Mouse (Mus musculus) intestine, embryonic 16.5 days (tissue): ENCODE data around the gene Ppil3. TPM values are rescaled to one million over a fixed set of nuclear protein-coding genes. Genes with fewer than 3 reads are reported as not detected.

ENCODE experiments used
- ATAC-seq: fragments of 200-750 bp; cut with Nextera tagmentation; 2 replicates; pipeline ENCODE4 v1.8.0; 2017; ENCODE audit warnings: moderate TSS enrichment, moderate library complexity
- H3K27ac ChIP-seq: fragments of 300-500 bp; sonication (generic); 2 replicates; pipeline ENCODE4 v1.5.1; 2014; ENCODE audit warnings: mild to moderate bottlenecking, low read length
- H3K27me3 ChIP-seq: fragments of 300-500 bp; sonication (generic); replicated peaks from 2 replicates; pipeline ENCODE4 v1.6.1; 2014; ENCODE audit warnings: low read length, control low read depth, mixed read lengths; ENCODE audit not compliant: control insufficient read depth, insufficient read depth
- H3K36me3 ChIP-seq: fragments of 300-500 bp; sonication (generic); 2 replicates; pipeline ENCODE4 v1.6.1; 2014; ENCODE audit warnings: low read length, control low read depth; ENCODE audit not compliant: control insufficient read depth, insufficient read depth
- H3K4me1 ChIP-seq: fragments of 300-500 bp; sonication (generic); 2 replicates; pipeline ENCODE4 v1.6.1; 2014; ENCODE audit warnings: low read length, control low read depth, mixed read lengths; ENCODE audit not compliant: control insufficient read depth, insufficient read depth
- H3K4me2 ChIP-seq: fragments of 300-500 bp; sonication (generic); 2 replicates; pipeline ENCODE4 v1.6.1; 2014; ENCODE audit warnings: low read depth, low read length, control low read depth
- H3K4me3 ChIP-seq: fragments of 300-500 bp; sonication (generic); 2 replicates; pipeline ENCODE4 v1.5.1; 2014; ENCODE audit warnings: mild to moderate bottlenecking, low read length
- H3K9ac ChIP-seq: fragments of 300-500 bp; sonication (generic); 2 replicates; pipeline ENCODE4 v1.6.1; 2014; ENCODE audit warnings: low read depth, low read length
- H3K9me3 ChIP-seq: fragments of 300-500 bp; sonication (generic); 2 replicates; pipeline ENCODE4 v1.6.1; 2016; ENCODE audit warnings: low read length, control low read depth; ENCODE audit not compliant: control insufficient read depth
- WGBS: fragments of 180-500 bp; shearing (Covaris S2); extraction: QIAGEN DNeasy Blood & Tissue Kit; methylation state at CpG from one replicate; pipeline ENCODE4 v1.1.7; 2014; 5-methylcytosine and 5-hydroxymethylcytosine counted together
- polyA plus RNA-seq: library from polyadenylated mRNA; unstranded; fragments of >200 nt; fragmentation: Nextera tagmentation; extraction: Ambion mirVana; gene quantifications from 2 replicates; pipeline ENCODE4 v1.2.1, GENCODE M21; 2015

Gene Ppil3
- polyA plus RNA-seq, 1 experiment from 2014 or later: 53.6 TPM

DNA sequence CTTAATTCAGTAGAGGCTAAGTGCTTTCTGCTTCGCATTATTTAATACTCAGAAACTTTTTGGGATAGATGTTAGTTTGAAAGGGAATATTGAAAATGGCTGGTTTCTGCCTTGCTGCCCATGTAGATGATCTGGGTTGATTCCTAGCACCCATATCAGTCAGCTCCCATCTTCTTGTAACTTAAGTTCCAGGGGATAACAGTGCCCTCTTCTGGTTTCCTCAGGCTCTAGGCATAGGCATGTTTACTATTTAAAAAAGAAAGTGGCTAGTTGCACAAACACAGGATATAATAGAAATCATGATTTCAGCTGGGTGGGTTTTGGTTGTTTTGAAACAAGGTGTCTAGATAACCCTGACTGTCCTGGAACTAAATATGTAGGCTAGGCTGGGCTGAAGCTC, 49.1 kb downstream of the Ppil3 start:
- H3K9ac ChIP-seq: no peak overlapping the region
- peaks cover 4% of the 10 kb centered on the region; the same call in 1 of the 2 replicates for H3K4me1 ChIP-seq
- 100% methylated on average over 1 of the region's 1 CpGs for WGBS
- H3K27me3 ChIP-seq: no peaks in the 10 kb centered on the region
- no peak overlapping the region for H3K27ac ChIP-seq
- H3K9me3 ChIP-seq: no peaks in the 10 kb centered on the region
- H3K4me2 ChIP-seq: no peak overlapping the region
- no peak overlapping the region for H3K4me3 ChIP-seq
- ATAC-seq: no peak
- peaks cover 16% of the 10 kb centered on the region; the same call in 1 of the 2 replicates for H3K36me3 ChIP-seq

- Histone ChIP-seq H3K27ac (no peak overlapping the region), H3K9ac (no peak overlapping the region), H3K9me3 (no peaks in the 10 kb centered on the region), H3K4me2 (no peak overlapping the region), H3K4me3 (no peak overlapping the region), H3K4me1 (peaks cover 5% of the 10 kb centered on the region; the same call in 1 of the 2 replicates), H3K27me3 (no peaks in the 10 kb centered on the region), H3K36me3 (peaks cover 14% of the 10 kb centered on the region; the same call in 1 of the 2 replicates)
- ATAC-seq: no peak
- WGBS: 93% methylated on average over 3 of the region's 3 CpGs
These were observed 49.9 kb downstream of the Ppil3 start for GRCm38 (mm10) chr1:58395341-58395740.

DNA sequence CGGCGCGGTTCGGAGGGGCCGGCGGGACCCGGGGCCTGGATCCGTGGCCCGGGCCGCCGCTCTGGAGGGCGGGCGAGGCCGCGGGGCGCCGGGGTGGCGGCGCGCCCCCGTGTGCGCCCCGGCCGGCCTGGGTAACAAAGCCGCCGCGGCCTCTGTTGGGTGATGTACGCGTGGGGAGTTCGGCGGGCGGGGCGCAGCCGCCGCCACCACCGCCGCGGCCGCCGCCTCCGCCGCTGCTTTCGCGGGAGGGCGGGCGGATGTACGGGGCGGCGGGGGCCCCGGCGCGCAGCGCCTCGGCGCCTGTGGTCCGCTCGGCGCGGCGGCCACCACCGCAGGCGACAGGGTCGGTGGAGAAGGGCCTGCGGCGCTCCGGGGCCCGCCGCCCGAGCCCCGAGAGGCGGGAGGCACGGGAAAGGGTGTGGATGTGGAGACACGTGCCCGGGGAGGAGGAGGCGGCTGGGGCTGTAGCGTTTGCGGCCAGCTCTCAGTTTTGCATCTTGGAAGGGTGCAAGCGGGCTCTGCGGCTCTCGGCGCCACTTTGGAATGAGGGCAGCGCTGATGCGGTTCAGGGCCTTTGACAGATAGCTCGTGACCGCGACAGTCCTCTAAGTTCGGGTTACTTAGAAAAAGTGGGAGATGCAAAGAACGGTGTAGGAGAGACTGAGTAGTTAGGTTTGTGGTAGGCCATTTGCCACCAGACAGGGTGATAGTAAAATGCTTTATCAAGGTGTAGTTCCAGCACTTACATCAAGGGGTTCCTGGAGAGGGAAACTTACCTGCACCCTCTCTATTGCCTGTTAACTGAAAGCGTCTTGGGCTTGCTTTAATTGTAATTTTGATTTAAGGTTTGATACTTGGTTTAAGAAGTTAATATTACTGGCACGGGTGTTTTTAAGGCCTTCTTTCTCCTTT, 51.7 kb downstream of the Ppil3 start:
- Histone ChIP-seq H3K27ac (peak overlapping the region; percentile 99), H3K9ac (peak overlapping the region; percentile 98), H3K27me3 (no peaks in the 10 kb centered on the region), H3K36me3 (peaks cover 10% of the 10 kb centered on the region; the same call in 1 of the 2 replicates), H3K4me1 (peaks cover 5% of the 10 kb centered on the region; the same call in 1 of the 2 replicates), H3K9me3 (no peaks in the 10 kb centered on the region), H3K4me2 (peak overlapping the region; percentile 68), H3K4me3 (peak overlapping the region; percentile 90)
- WGBS: 1% methylated on average over 77 of the region's 90 CpGs
- ATAC-seq: peak; percentile 67

DNA sequence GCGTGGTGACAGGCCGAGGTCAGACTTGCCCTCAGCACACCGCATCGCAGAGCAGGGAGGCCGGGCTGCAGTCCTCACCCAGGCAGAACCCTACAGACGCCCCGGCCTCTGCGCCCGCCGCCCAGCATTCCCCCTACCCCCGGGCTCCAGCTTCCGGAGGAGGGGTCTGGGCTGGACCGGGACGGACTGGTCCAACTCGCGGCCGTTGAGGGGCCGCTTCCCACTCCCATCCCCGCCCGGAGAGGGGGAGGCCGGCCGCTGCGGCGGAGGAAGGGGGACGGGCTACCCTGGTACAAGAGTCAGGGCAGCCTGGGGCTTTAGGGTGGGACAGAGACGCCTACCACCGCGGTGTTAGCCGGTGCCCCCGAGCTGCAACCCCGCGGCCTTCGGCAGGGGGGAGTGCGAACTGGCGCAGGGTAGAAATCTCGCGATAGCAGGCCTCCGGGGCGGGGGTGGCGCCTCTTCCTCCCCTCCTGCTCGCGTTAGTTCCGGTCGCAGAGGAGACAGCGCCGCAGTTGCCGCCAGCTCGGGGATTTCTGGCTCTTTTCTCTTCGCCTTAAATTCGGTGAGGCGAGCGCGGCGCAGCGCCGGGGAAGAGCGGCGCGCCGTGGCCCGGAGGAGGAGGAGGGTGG, 52.5 kb downstream of the Ppil3 start, which contains the start of gene Bzw1:
TSS of gene Bzw1 (plus strand) at position 247 of the 632 bp plus-strand sequence.
- peak within 1 kb of the TSS; percentile 98 for H3K9ac ChIP-seq
- ATAC-seq: peak; percentile 98
- WGBS: under 1% methylated on average over 45 of the region's 61 CpGs

DNA sequence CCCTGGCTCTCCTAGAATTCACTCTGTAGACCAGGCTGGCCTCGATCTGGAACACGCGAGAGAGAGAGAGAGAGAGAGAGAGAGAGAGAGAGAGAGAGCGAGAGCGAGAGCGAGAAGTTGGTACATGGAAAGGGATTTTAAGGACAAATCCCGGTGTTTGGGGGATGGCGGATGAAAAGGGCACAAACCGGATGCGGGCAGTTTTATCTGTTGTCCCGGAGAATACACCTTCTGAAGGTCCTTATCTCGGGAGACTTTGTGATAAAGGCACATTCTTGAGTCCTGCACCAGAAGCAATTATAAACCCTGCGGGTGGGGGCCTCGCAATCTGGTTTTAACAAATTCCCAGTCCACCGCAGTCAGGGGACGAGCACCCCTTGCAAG, 53.0 kb downstream of the Ppil3 start:
- Histone ChIP-seq H3K9ac (peak overlapping the region; percentile 98), H3K27ac (peak overlapping the region; percentile 99), H3K4me3 (peak overlapping the region; percentile 90), H3K9me3 (no peaks in the 10 kb centered on the region), H3K27me3 (no peaks in the 10 kb centered on the region), H3K4me1 (peaks cover 5% of the 10 kb centered on the region; the same call in 1 of the 2 replicates), H3K36me3 (peaks cover 10% of the 10 kb centered on the region; the same call in 1 of the 2 replicates), H3K4me2 (peak overlapping the region; percentile 80)
- 1% methylated on average over 16 of the region's 16 CpGs for whole genome bisulfite sequencing
- ATAC-seq: no peak; the same call in 1 of the 2 replicates

More for the DNA sequence above, 52.5 kb downstream of the Ppil3 start, which contains the start of gene Bzw1:
- Histone ChIP-seq H3K4me3 (peak within 1 kb of the TSS; percentile 90), H3K27me3 (no peaks in the 10 kb centered on the region), H3K4me1 (peaks cover 5% of the 10 kb centered on the region; the same call in 1 of the 2 replicates), H3K4me2 (peak within 1 kb of the TSS; percentile 80), H3K9me3 (no peaks in the 10 kb centered on the region), H3K36me3 (peaks cover 10% of the 10 kb centered on the region; the same call in 1 of the 2 replicates), H3K27ac (peak within 1 kb of the TSS; percentile 99)

- Histone ChIP-seq H3K9ac (peak overlapping the region; percentile 98), H3K4me2 (peak overlapping the region; percentile 80), H3K9me3 (no peaks in the 10 kb centered on the region), H3K27ac (peak overlapping the region; percentile 99), H3K27me3 (no peaks in the 10 kb centered on the region), H3K4me1 (peaks cover 5% of the 10 kb centered on the region; the same call in 1 of the 2 replicates), H3K36me3 (peaks cover 10% of the 10 kb centered on the region; the same call in 1 of the 2 replicates), H3K4me3 (peak overlapping the region; percentile 90)
- 42% methylated on average over 19 of the region's 19 CpGs for WGBS
- ATAC-seq: no peak
These were observed 53.6 kb downstream of the Ppil3 start for GRCm38 (mm10) chr1:58391421-58392267.

- no peak for ATAC-seq
- Histone ChIP-seq H3K4me3 (no peak overlapping the region), H3K4me1 (no peaks in the 10 kb centered on the region), H3K36me3 (no peaks in the 10 kb centered on the region), H3K9ac (no peak overlapping the region), H3K9me3 (no peaks in the 10 kb centered on the region), H3K27me3 (no peaks in the 10 kb centered on the region), H3K27ac (no peak overlapping the region), H3K4me2 (no peak overlapping the region)
- WGBS: 76% methylated on average over 5 of the region's 5 CpGs
These were observed 62.6 kb downstream of the Ppil3 start for GRCm38 (mm10) chr1:58382586-58383281.
